ENCODE assay signal across 9 mouse cellular contexts in the genomic region with DNA sequence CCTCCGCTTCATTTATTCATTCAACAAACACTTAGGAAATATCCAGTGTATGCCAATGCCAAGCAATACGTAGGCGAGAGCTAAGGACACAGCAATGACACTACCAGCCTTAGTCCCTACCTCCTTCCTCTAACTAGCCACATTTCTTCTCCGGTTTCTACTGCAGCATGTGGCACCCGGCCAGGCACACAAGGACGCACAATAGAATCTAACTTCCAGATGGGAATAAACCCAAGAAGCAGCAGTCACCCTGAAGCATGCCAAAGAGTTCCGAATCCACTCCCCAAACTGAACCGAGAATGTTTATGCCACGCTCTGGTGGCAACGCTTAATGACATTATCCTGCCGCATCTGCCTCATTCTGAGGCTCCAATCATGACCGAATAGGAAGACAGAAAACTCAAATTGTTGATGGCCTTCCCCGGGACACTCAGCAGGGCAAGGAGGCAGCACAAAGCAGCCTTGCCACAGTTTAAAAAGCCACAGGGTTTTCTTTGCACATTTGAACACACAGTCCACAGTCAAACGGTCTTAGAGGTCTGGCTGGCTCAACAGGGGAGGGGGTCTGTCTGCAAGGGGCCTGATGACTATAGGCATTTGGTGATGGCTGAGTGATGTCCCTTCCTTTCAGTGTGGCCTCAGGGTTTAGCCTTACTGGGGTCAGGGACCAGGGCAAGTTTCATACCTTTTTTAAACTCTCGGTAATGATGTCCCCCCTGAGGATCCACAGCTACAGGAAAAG. TPM values are rescaled to one million over a fixed set of nuclear protein-coding genes. Genes with fewer than 3 reads are reported as not detected.
DNase-seq lines count a peak whose midpoint lies in the region; ATAC-seq and TF ChIP-seq lines count a peak whose summit lies in the region.
"Had no signal": no experiment of that assay in that cellular context is flagged by ENCODE, and none has a peak within 500 bp of the region (broad histone marks: within the 10 kb centered on the region; RNA-seq: fewer than 3 reads in every experiment).

No protein-coding gene starts in this region.

- no peak overlapping the region for H3K4me3 ChIP-seq in kidney, embryonic 16.5 days (ENCODE audit: low read length)
- H3K4me3 ChIP-seq in hindbrain, embryonic 16.5 days (ENCODE audit: low read length): no peak overlapping the region
- H3K4me3 ChIP-seq in neural tube, embryonic 12.5 days: no peak overlapping the region

- no peak for TF ChIP-seq POLR2A in brain, embryonic 14.5 days (IDR thresholded peaks at IDR 0.05; ENCODE audit: borderline replicate concordance, extremely low read depth, insufficient read depth, insufficient read length, poor library complexity, severe bottlenecking)

- H3K27ac ChIP-seq in kidney, embryonic 16.5 days (ENCODE audit: low read length): no peak overlapping the region
- H3K27ac ChIP-seq in hindbrain, embryonic 16.5 days (ENCODE audit: low read depth, low read length): peak overlapping the region; percentile 70
- peak overlapping the region; percentile 55 for H3K27ac ChIP-seq in neural tube, embryonic 12.5 days

- no peak overlapping the region for H3K9ac ChIP-seq in kidney, embryonic 16.5 days (replicated peaks; ENCODE audit: low read length)
- H3K9ac ChIP-seq in hindbrain, embryonic 16.5 days (ENCODE audit: low read depth, low read length): no peak overlapping the region
- H3K9ac ChIP-seq in neural tube, embryonic 12.5 days: no peak overlapping the region

- H3K4me1 ChIP-seq in kidney, embryonic 16.5 days (ENCODE audit: insufficient read depth, low read length): peaks cover 54% of the 10 kb centered on the region
- H3K4me1 ChIP-seq in hindbrain, embryonic 16.5 days (ENCODE audit: control insufficient read depth, insufficient read depth, low read depth, low read length): peaks cover 47% of the 10 kb centered on the region
- H3K4me1 ChIP-seq in neural tube, embryonic 12.5 days: peaks cover 66% of the 10 kb centered on the region

- no peak for ATAC-seq in kidney, embryonic 16.5 days (ENCODE audit: low FRiP score, low TSS enrichment)
- ATAC-seq in hindbrain, embryonic 16.5 days: peak; percentile 57
- 0 out of 2 replicates have a peak, but pooled peaks have one; percentile 5 for ATAC-seq in neural tube, embryonic 12.5 days (ENCODE audit: low FRiP score, low read depth)

- no peak for TF ChIP-seq CTCF in brain, embryonic 14.5 days (IDR thresholded peaks at IDR 0.05; ENCODE audit: borderline replicate concordance, extremely low read depth, insufficient read depth, insufficient read length)

- 63% methylated on average over 15 of the region's 15 CpGs for WGBS in kidney, embryonic 16.5 days
- WGBS in hindbrain, embryonic 16.5 days: 25% methylated on average over 15 of the region's 15 CpGs
- 42% methylated on average over 15 of the region's 15 CpGs for WGBS in neural tube, embryonic 12.5 days

- DNase-seq in kidney, adult 18-20 months: peak; percentile 31
- peak; percentile 88 for DNase-seq in brain, embryonic 14.5 days (ENCODE audit: low read depth)
- DNase-seq in urinary bladder, adult 2 months (ENCODE audit: low spot score): no peak
- no peak for DNase-seq in heart, postnatal 4 days
- DNase-seq in heart, adult 11 months: no peak
- DNase-seq: lung, postnatal 14 days had no signal

- H3K36me3 ChIP-seq in kidney, embryonic 16.5 days (ENCODE audit: insufficient read depth, low read length): peaks cover 4% of the 10 kb centered on the region; the same call in 1 of the 2 replicates
- H3K36me3 ChIP-seq in hindbrain, embryonic 16.5 days (ENCODE audit: control insufficient read depth, insufficient read depth, low read length): peaks cover 2% of the 10 kb centered on the region; the same call in 1 of the 2 replicates
- H3K36me3 ChIP-seq in neural tube, embryonic 12.5 days: peaks cover 27% of the 10 kb centered on the region; the same call in 1 of the 2 replicates

- no peaks in the 10 kb centered on the region for H3K9me3 ChIP-seq in kidney, embryonic 16.5 days (ENCODE audit: low read length)
- H3K9me3 ChIP-seq in hindbrain, embryonic 16.5 days (ENCODE audit: control insufficient read depth, low read length): peaks cover 8% of the 10 kb centered on the region; the same call in 1 of the 2 replicates
- 0 out of 2 replicates have a peak, but pooled peaks cover 4% of the 10 kb centered on the region for H3K9me3 ChIP-seq in neural tube, embryonic 12.5 days

- no peaks in the 10 kb centered on the region for H3K27me3 ChIP-seq in kidney, embryonic 16.5 days (ENCODE audit: insufficient read depth, low read length)
- no peaks in the 10 kb centered on the region for H3K27me3 ChIP-seq in hindbrain, embryonic 16.5 days (replicated peaks; ENCODE audit: control insufficient read depth, insufficient read depth, low read length)
- H3K27me3 ChIP-seq in neural tube, embryonic 12.5 days (replicated peaks): no peaks in the 10 kb centered on the region

- no peak overlapping the region for H3K4me2 ChIP-seq in kidney, embryonic 16.5 days (replicated peaks; ENCODE audit: low read depth, low read length)
- H3K4me2 ChIP-seq in hindbrain, embryonic 16.5 days (ENCODE audit: low read length): peak overlapping the region; percentile 33
- H3K4me2 ChIP-seq in neural tube, embryonic 12.5 days (replicated peaks): peak overlapping the region; percentile 75

RNA-seq across cellular contexts. Expression of gene Spsb4, which starts 7.0 kb away (rescaled TPM):
- 64.3 and 66.6 TPM in 2 replicates for polyA plus RNA-seq in kidney, embryonic 16.5 days (2015; fragmentation: Nextera tagmentation; extraction: Ambion mirVana)
- polyA plus RNA-seq in brain, embryonic 14.5 days (2012; rRNA removed): 24.8 and 28.6 TPM in 2 replicates
- polyA plus RNA-seq in hindbrain, embryonic 16.5 days (2015; fragmentation: Nextera tagmentation; extraction: Ambion mirVana): 39.8 and 42.4 TPM in 2 replicates
- polyA plus RNA-seq in neural tube, embryonic 12.5 days (2016; fragmentation: Nextera tagmentation; extraction: Ambion mirVana): 126 TPM in 2 replicates
- 0.41 and 0.60 TPM in 2 replicates for polyA plus RNA-seq in urinary bladder, adult 2 months (2012; rRNA removed)
- 10 to 100 TPM; 30.4 to 34.6 TPM for total RNA-seq in heart, postnatal 4 days (2021)

Comparison
In these comparisons a context has a peak if more than half of its experiments do, and no peak if none do; other contexts are left out.
1. DNase-seq: peak in kidney, adult 18-20 months (single experiment) and brain, embryonic 14.5 days (single experiment); none in urinary bladder, adult 2 months (single experiment), heart, postnatal 4 days (single experiment) and heart, adult 11 months (single experiment).
2. RNA of gene Spsb4, which starts 7.0 kb away (polyA plus RNA-seq): 126 TPM in neural tube, embryonic 12.5 days, 64.3 to 66.6 TPM in kidney, embryonic 16.5 days, 39.8 to 42.4 TPM in hindbrain, embryonic 16.5 days and 24.8 to 28.6 TPM in brain, embryonic 14.5 days; 0.41 to 0.60 TPM in urinary bladder, adult 2 months; every median in the first group is over 10 times any median in the second.